Mouse (Mus musculus) MEL (cell line): ENCODE measurements around the gene Slfn3. TPM values are rescaled to one million over a fixed set of nuclear protein-coding genes. Genes with fewer than 3 reads are reported as not detected.
A peak's percentile ranks its signal among the peaks of the same experiment; 100 is the strongest.

Source experiments
- DNase-seq: peaks from one replicate; pipeline ENCODE4 v3.0.0; 2011; ENCODE audit warnings: low read depth, low spot score
- H3K27ac ChIP-seq: 2 replicates; pipeline ENCODE4 v1.5.1; 2012; ENCODE audit warnings: low read depth, mild to moderate bottlenecking, control low read depth, low read length, moderate library complexity; ENCODE audit not compliant: control insufficient read depth
- H3K27me3 ChIP-seq, 2 experiments: fragments of 150-350 bp in 1 of 2; sonication (generic) in 1 of 2; 2 replicates each; pipeline ENCODE4 v1.6.1; 2012; ENCODE audit warnings: low read length in 2 of 2, mild to moderate bottlenecking in 2 of 2, improper control_type of control experiment in 1 of 2, moderate library complexity in 1 of 2; ENCODE audit not compliant: insufficient read depth in 2 of 2, control insufficient read depth in 1 of 2
- H3K36me3 ChIP-seq, 2 experiments: 2 replicates each; pipeline ENCODE4 v1.6.1; 2012 to 2014; ENCODE audit warnings: low read length in 2 of 2, improper control_type of control experiment in 1 of 2, inconsistent platforms in 1 of 2, mild to moderate bottlenecking in 1 of 2; ENCODE audit not compliant: insufficient read depth in 2 of 2, control insufficient read depth in 1 of 2
- H3K4me1 ChIP-seq, 2 experiments: fragments of 150-350 bp in 1 of 2; sonication (generic) in 1 of 2; 2 replicates each; pipeline ENCODE4 v1.6.1; 2012; ENCODE audit warnings: low read length in 2 of 2, improper control_type of control experiment in 1 of 2, mild to moderate bottlenecking in 1 of 2; ENCODE audit not compliant: insufficient read depth in 2 of 2, control insufficient read depth in 1 of 2
- H3K4me3 ChIP-seq, 2 experiments: fragments of 150-350 bp in 1 of 2; sonication (generic) in 1 of 2; 2 replicates each; pipeline ENCODE4 v1.5.1; 2012; ENCODE audit warnings: low read depth in 2 of 2, low read length in 2 of 2, mild to moderate bottlenecking in 2 of 2, moderate library complexity in 2 of 2, control low read depth in 1 of 2, improper control_type of control experiment in 1 of 2; ENCODE audit not compliant: control insufficient read depth in 1 of 2, insufficient read depth in 1 of 2
- H3K79me2 ChIP-seq: 2 replicates; pipeline ENCODE4 v1.6.1; 2012; ENCODE audit warnings: mild to moderate bottlenecking, low read length, moderate library complexity; ENCODE audit not compliant: control insufficient read depth, poor library complexity, insufficient read depth
- H3K9ac ChIP-seq: 2 replicates; pipeline ENCODE4 v1.6.1; 2012; ENCODE audit warnings: low read depth, mild to moderate bottlenecking, control low read depth, low read length, moderate library complexity; ENCODE audit not compliant: control insufficient read depth, poor library complexity, severe bottlenecking
- H3K9me3 ChIP-seq: fragments of 150-350 bp; sonication (generic); replicated peaks from 2 replicates; pipeline ENCODE4 v1.6.1; 2012; ENCODE audit warnings: mild to moderate bottlenecking, low read length, improper control_type of control experiment, moderate library complexity; ENCODE audit not compliant: insufficient read depth
- BHLHE40 ChIP-seq: IDR thresholded peaks from 2 replicates; pipeline ENCODE4 v1.6.1; 2012; ENCODE audit warnings: low read depth, mild to moderate bottlenecking, inconsistent platforms, low read length, improper control_type of control experiment, borderline replicate concordance
- CHD1 ChIP-seq: IDR thresholded peaks from 2 replicates; pipeline ENCODE4 v1.6.1; 2012; ENCODE audit warnings: low read depth, mild to moderate bottlenecking, inconsistent platforms, low read length, improper control_type of control experiment
- CTCF ChIP-seq, 3 experiments: IDR thresholded peaks in 2 of 3; conservative IDR thresholded peaks in 1 of 3; 2 replicates each; pipeline ENCODE4 v1.5.1; 2011 to 2012; ENCODE audit warnings: low read length in 3 of 3, low read depth in 2 of 3, mild to moderate bottlenecking in 2 of 3, improper control_type of control experiment in 1 of 3, inconsistent platforms in 1 of 3, mixed read lengths in 1 of 3, moderate library complexity in 1 of 3; ENCODE audit not compliant: control insufficient read depth in 1 of 3, insufficient read depth in 1 of 3, poor library complexity in 1 of 3, severe bottlenecking in 1 of 3
- E2F4 ChIP-seq: IDR thresholded peaks from 2 replicates; pipeline ENCODE4 v1.6.1; 2011; ENCODE audit warnings: low read depth, low read length, improper control_type of control experiment, borderline replicate concordance
- EP300 ChIP-seq, 2 experiments: IDR thresholded peaks; 2 replicates each; pipeline ENCODE4 v1.6.1; 2011; ENCODE audit warnings: improper control_type of control experiment in 2 of 2, low read length in 2 of 2, low read depth in 1 of 2, mild to moderate bottlenecking in 1 of 2
- GATA1 ChIP-seq: IDR thresholded peaks from 2 replicates; pipeline ENCODE4 v1.6.1; 2011; ENCODE audit warnings: low read depth, low read length, improper control_type of control experiment
- MAX ChIP-seq: IDR thresholded peaks from 2 replicates; pipeline ENCODE4 v1.6.1; 2011; ENCODE audit warnings: low read length, improper control_type of control experiment
- MEF2A ChIP-seq: IDR thresholded peaks from 2 replicates; pipeline ENCODE4 v1.6.1; 2014; ENCODE audit warnings: low read depth, mild to moderate bottlenecking, inconsistent platforms, low read length, improper control_type of control experiment; ENCODE audit not compliant: poor library complexity, insufficient replicate concordance, severe bottlenecking; ENCODE audit errors: extremely low read depth
- NELFE ChIP-seq: IDR thresholded peaks from 2 replicates; pipeline ENCODE4 v1.6.1; 2011; ENCODE audit warnings: low read depth, low read length, improper control_type of control experiment
- POLR2A ChIP-seq, 2 experiments: IDR thresholded peaks; 2 replicates each; pipeline ENCODE4 v1.6.1; 2011 to 2012; ENCODE audit warnings: low read length in 2 of 2, mild to moderate bottlenecking in 2 of 2, control low read depth in 1 of 2, improper control_type of control experiment in 1 of 2, low read depth in 1 of 2, moderate library complexity in 1 of 2; ENCODE audit not compliant: control insufficient read depth in 1 of 2, insufficient read depth in 1 of 2, poor library complexity in 1 of 2
- POLR2AphosphoS2 ChIP-seq: IDR thresholded peaks from 2 replicates; pipeline ENCODE4 v1.6.1; 2011; ENCODE audit warnings: low read length, improper control_type of control experiment
- RAD21 ChIP-seq: IDR thresholded peaks from 2 replicates; pipeline ENCODE4 v1.6.1; 2011; ENCODE audit warnings: mild to moderate bottlenecking, low read depth, low read length, improper control_type of control experiment
- RCOR1 ChIP-seq: IDR thresholded peaks from 2 replicates; pipeline ENCODE4 v1.6.1; 2012; ENCODE audit warnings: low read depth, mild to moderate bottlenecking, inconsistent platforms, low read length, improper control_type of control experiment
- SIN3A ChIP-seq: IDR thresholded peaks from 2 replicates; pipeline ENCODE4 v1.6.1; 2012; ENCODE audit warnings: low read length, improper control_type of control experiment, inconsistent platforms
- SMC3 ChIP-seq: IDR thresholded peaks from 2 replicates; pipeline ENCODE4 v1.6.1; 2011; ENCODE audit warnings: low read depth, low read length, improper control_type of control experiment
- ZC3H11A ChIP-seq: IDR thresholded peaks from 2 replicates; pipeline ENCODE4 v1.6.1; 2012; ENCODE audit warnings: low read depth, mild to moderate bottlenecking, inconsistent platforms, low read length, improper control_type of control experiment
- ZMIZ1 ChIP-seq: IDR thresholded peaks from 2 replicates; pipeline ENCODE4 v1.6.1; 2012; ENCODE audit warnings: low read depth, mild to moderate bottlenecking, inconsistent platforms, low read length, improper control_type of control experiment, moderate library complexity
- polyA plus RNA-seq, 2 experiments: library from polyadenylated mRNA; stranded (reverse) in 1 of 2; unstranded in 1 of 2; fragments of >175 nt in 1 of 2; fragments of >200 nt in 1 of 2; gene quantifications; 2 replicates each; pipeline versions ENCODE4 v1.2.1 to v1.2.4; 2012; ENCODE audit warnings: low replicate concordance in 2 of 2, low read depth in 1 of 2; ENCODE audit not compliant: insufficient read length in 2 of 2, insufficient read depth in 1 of 2, missing spikeins in 1 of 2
- total RNA-seq: library from RNA; depleted of rRNA; stranded (reverse); fragments of 300-350 nt; gene quantifications from 2 replicates; pipeline ENCODE4 v1.2.3, GENCODE M21; 2012

The Slfn3 gene
- total and polyA plus RNA-seq, 3 experiments = 0.23 to 0.35 TPM; not detected in 1

DNA sequence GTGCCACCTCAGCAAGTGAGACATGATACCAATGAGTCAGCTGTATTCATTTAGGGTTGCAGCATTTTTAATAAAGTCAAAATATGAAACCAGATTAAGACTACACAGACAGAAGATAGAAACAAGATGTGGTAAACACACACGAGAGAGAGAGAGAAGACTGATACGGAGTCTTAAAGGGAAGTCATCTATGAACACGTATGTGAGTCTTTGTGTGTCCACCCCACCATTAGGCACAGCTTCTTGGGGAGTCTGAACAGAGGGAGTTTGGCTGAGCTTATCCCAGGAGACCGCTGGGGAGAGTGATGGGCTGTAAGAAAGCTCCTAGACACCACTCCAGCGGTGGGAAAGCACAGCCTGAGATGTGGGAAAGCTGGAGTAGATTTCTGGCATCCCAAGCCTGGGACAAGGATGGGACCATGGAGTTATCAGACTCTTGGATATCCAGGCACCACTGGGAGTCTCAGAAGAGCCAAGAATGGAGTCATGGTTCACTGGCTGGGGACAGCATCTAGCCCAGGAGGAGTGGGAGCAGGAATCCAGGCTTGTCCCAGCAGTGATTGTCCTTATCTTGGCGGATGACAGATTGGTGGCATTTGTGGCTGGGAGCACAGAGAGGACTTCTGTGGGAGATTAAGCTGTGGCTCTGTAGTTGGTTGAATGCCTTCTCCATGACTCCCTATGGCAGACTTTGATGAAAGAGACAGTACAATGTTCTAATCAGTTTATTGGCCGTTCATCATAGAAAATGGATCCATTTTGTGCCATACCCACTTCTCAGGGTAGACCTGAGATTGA, 37.0 kb downstream of the Slfn3 start:
- Histone ChIP-seq H3K27ac (no peak overlapping the region), H3K4me3 (no peak overlapping the region), H3K36me3 (peaks cover 36 to 42% of the 10 kb centered on the region in 2 experiments), H3K79me2 (peaks cover 51% of the 10 kb centered on the region), H3K9ac (no peak overlapping the region), H3K9me3 (no peaks in the 10 kb centered on the region), H3K4me1 (peaks cover 3 to 25% of the 10 kb centered on the region in 2 experiments; a peak in 3 of 4 replicates), H3K27me3 (no peaks in the 10 kb centered on the region)
- DNase-seq = peak; percentile 40
- TF ChIP-seq EP300 (IDR thresholded peaks at IDR 0.05; ENCODE audit: low read depth in 1 of 2, low read length in 2 of 2) = peak in 1 of 2 experiments; percentile 20; a peak in 1 of 4 replicates
- peak; percentile 53 for TF ChIP-seq GATA1
- TF ChIP-seq CHD1 = no peak
- peak; percentile 94 for TF ChIP-seq RCOR1
- no peak for TF ChIP-seq ZC3H11A
- peak; percentile 26; the same call in 1 of the 2 replicates for TF ChIP-seq NELFE
- no peak; the same call in 1 of the 2 replicates for TF ChIP-seq SMC3
- TF ChIP-seq POLR2AphosphoS2 = peak; percentile 61
- peak in 1 of 2 experiments; percentile 48; a peak in 2 of 4 replicates for TF ChIP-seq POLR2A (IDR thresholded peaks at IDR 0.05; ENCODE audit: control insufficient read depth in 1 of 2, insufficient read depth in 1 of 2, low read depth in 1 of 2, low read length in 2 of 2, poor library complexity in 1 of 2)

DNA sequence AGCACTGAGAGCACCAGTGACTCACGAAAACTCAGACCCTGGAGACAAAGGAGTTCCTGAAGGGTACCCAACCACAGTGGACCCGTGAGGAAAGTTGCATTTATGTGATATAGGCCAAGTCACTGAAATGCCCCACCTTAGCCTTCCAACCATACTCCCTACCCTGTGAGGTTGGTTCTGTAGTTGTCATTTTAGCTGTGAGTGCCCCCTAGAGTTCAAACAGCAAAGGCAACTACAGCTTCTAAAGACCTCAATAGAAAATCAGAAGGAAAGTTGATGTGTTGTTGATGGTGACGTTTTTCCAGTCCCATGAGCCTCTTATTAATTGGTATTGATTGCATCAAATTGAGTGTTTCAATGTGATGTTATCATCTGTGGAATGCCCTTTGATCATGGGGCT, 39.8 kb downstream of the Slfn3 start:
- TF ChIP-seq MEF2A (no peak), ZC3H11A (peak; percentile 28; the same call in 1 of the 2 replicates), E2F4 (no peak), POLR2A (IDR thresholded peaks at IDR 0.05; ENCODE audit: control insufficient read depth in 1 of 2, insufficient read depth in 1 of 2, low read depth in 1 of 2, low read length in 2 of 2, poor library complexity in 1 of 2) (peak in 1 of 2 experiments; percentile 46; a peak in 1 of 4 replicates), ZMIZ1 (no peak), BHLHE40 (no peak), GATA1 (no peak), CHD1 (no peak), SMC3 (peak; percentile 40; the same call in 1 of the 2 replicates), SIN3A (no peak), CTCF (IDR thresholded peaks at IDR 0.05 in 2 of 3, conservative IDR thresholded peaks at IDR 0.05 in 1 of 3; ENCODE audit: control insufficient read depth in 1 of 3, insufficient read depth in 1 of 3, low read depth in 2 of 3, low read length in 3 of 3, poor library complexity in 1 of 3, severe bottlenecking in 1 of 3) (peak; percentile 46 to 75 (median 69)), RAD21 (peak; percentile 51), MAX (no peak)
- H3K27ac ChIP-seq = no peak overlapping the region
- peaks cover 27 to 42% of the 10 kb centered on the region in 2 experiments for H3K36me3 ChIP-seq
- H3K4me3 ChIP-seq = no peak overlapping the region
- H3K4me1 ChIP-seq = peaks cover 3 to 25% of the 10 kb centered on the region in 2 experiments; a peak in 3 of 4 replicates
- no peak overlapping the region for H3K9ac ChIP-seq
- peak; percentile 80 for DNase-seq
- peaks cover 32% of the 10 kb centered on the region for H3K79me2 ChIP-seq
- no peaks in the 10 kb centered on the region for H3K9me3 ChIP-seq
- no peaks in the 10 kb centered on the region for H3K27me3 ChIP-seq
